Mouse (Mus musculus): Measurements from ENCODE around the gene Itga7. TPM values are rescaled to one million over a fixed set of nuclear protein-coding genes. Genes with fewer than 3 reads are reported as not detected.
"Not testable (repeated sequence)": the region's sequence is repeated elsewhere in the genome, so short reads cannot be mapped to it uniquely, and the experiment has no call there.

The Itga7 gene
- polyA plus RNA-seq, 1 experiment = 44.5 TPM

DNA sequence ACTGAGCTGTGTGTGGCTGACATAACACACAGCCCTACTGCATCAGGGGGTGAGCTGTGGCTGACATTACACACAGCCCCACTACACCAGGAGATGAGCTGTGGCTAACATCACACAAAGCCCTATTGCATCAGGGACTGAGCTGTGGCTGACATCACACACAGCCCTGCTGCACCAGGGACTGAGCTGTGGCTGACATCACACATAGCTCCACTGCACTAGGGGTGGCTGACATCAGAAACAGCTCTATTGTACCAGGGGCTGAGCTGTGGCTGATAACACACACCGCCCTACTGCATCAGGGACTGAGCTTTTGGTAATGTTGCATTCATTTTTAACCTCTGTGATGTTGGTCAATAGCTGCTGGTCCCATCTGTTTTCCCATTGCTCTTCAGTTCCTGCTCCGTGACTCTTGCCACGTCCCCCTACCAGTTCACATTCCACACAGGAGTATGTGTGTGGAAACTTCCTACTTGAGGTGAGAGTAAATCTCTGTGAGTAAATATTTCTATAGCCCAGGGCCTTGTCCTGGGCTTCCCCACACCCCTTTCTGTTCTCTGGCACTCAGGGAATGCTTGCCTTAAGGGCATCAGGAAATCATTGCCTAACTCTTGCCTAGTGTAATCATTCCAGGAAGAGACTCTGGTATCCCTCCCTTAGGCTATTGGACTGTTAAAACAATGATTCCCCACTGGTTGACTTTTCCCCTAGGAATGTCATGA, 47.2 kb downstream of the Itga7 start:
- no peak for DNase-seq (ENCODE audit: low spot score)

DNA sequence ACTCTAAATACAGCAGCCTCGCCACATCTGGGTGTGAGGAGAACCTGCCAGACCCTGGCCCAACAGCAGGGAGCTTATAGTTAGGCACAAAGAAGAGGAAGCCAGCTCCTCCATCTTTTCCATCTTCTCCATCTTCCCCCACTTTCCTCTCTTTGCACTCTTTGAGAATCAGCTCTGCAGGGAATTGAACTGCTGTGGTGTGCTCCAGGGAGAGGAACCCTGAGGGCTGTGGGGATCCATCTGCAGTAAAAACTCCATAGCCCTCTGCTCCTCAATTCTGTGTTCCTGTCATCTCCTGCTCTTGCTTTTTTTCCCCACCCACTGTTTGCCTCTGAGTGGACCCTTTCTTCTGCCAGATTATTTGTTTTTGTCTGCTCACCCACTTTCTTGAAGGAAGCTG, 55.5 kb downstream of the Itga7 start, which contains the start of gene Olfr9:
TSS of gene Olfr9 (plus strand) at position 301 of the 400 bp plus-strand sequence.
- DNase-seq (ENCODE audit: low spot score) = not testable (repeated sequence)

DNA sequence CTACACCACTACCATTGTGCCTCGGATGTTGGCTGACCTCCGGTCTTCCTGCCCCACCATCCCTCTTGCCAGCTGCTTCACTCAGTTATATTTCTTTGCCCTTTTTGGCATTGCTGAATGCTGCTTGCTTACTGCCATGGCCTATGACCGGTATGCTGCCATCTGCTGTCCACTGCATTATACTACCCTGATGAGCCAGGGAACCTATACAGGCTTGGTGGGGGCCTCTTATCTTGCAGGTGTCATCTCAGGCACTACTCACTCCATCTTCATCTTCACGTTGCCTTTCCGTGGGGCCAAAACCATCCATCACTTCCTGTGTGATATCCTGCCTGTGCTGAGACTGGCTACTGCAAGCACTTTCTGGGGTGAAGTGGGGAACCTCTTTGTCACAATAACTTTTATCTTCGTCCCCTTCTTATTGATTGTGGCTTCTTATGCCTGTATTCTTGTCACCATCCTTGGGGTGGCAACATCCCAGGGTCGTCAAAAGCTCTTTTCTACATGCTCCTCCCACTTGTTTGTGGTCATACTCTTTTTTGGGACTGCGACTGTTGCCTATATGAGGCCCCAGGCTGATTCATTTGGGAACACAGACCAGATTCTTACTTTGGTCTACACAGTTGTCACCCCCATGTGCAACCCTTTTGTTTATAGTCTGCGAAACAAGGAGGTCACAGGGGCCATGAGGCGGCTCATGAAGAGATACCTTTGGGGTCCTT, 56.7 kb downstream of the Itga7 start:
- not testable (repeated sequence) for DNase-seq (ENCODE audit: low spot score)

DNA sequence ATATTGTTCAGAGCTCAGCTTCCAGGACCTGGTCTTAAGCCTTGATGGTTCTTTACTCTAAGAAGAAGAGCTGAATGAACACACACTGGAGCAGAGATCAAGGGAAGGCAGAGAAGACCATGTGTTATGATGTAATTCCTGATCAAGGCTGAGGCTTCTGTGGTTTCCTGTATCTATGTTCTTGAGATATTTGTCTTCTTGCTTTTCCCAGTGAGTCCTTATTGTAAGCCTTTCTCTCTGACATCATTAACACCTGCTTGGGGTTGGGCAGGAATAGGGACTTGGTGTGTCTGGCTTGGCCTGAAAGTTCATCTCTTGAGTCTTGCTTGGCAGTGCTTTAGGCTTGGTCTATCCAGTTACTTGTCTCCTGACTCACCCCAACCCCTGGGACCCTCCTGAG, 57.4 kb downstream of the Itga7 start:
- no peak for DNase-seq (ENCODE audit: low spot score)

DNA sequence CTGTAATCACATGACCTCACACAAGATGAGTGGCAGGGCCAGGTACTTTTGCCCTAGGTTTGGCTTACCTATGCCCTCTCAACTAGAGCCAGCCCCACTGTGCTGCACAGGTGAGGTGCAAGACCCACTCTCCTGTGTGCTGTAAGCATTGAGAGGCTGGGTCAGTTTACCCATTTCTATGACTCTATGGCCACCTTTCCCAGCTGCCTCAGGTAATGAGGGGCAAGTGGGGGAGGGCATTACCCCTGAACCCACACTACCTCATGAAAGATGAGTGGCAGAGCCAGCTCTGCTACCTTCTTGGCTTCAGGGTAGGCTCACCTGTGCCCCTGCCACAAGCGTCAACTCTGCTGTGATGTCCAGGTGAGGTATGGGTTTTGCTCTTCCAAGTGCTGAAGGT, 62.2 kb downstream of the Itga7 start:
- no peak for DNase-seq (ENCODE audit: low spot score)

DNA sequence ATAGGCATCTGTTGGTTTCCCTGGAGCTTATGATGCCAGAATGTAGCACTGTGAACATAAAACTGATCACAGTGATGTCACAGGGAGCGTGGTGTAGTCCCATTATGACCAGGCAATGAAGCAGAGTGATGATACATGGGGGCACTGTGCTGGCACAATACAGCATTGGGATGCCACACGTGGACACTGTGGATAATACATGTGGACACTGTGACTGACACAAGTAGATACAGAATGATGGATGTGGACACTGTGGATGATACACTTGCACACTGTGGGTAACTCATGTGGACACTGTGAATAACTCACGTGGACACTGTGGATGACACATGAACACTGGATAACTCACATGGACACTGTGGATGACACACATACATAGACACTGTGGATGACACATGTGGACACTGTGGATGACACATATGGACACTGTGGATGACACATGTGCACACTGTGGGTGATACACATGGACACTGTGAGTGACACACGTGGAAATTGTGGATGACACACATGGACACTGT, 63.0 kb downstream of the Itga7 start:
- DNase-seq (ENCODE audit: low spot score) = no peak

DNA sequence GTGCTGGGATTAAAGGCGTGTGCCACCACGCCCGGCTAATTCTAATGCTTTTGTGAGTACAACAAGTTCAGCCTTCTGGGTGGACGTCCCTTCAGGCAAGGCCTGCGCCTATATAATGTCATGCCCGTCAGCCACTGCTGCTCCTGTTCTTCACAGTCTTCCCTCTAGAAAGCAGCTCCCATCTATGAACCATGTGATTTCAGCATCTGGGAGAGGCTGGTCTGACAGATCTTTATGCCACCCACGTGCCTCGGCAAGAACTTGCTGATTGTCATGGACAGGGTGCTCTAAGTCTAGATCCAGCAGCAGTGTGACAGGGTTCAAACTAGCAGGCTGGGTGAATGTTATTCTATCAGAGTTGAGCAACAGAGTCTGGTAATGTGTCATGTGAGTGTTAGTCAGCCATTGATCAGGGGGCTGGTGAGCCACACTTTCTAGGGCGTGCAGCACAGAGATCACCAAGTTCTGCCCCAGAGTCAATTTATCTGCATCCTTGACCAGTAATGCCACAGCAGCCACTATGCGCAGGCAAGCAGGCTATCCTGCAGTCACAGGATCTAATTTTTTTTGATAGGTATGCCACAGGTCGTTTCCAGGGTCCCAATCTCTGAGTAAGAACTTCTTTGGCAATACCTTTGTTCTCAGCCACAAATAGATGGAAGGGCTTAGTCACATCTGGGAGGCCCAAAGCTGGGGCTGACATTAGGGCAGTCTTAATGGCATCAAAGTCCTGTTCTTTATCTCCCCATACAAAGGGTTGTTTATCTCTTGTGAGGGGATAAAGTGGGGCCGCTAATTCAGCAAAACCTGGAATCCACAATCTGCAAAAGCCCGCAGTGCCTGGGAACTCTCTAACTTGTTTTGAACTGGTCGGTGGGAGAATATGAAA, 70.7 kb downstream of the Itga7 start:
- no peak for DNase-seq (ENCODE audit: low spot score)

Other genes starting within 250 kb of the Itga7 start
- 101 and 107 TPM in 2 replicates for gene Rab5b, start 237.6 kb upstream of the Itga7 start, polyA plus RNA-seq (2012; rRNA removed)
- gene Pmel, start 229.6 kb upstream of the Itga7 start, polyA plus RNA-seq (2012; rRNA removed) = 0.72 and 0.95 TPM in 2 replicates
- 23.6 and 32.4 TPM in 2 replicates for gene Cdk2, start 228.8 kb upstream of the Itga7 start, polyA plus RNA-seq (2012; rRNA removed)
- gene Dgka, start 189.0 kb upstream of the Itga7 start, polyA plus RNA-seq (2012; rRNA removed) = 65.5 and 71.0 TPM in 2 replicates
- gene Pym1, start 185.9 kb upstream of the Itga7 start, polyA plus RNA-seq (2012; rRNA removed) = 32.9 and 36.9 TPM in 2 replicates
- gene Mmp19, start 142.9 kb upstream of the Itga7 start, polyA plus RNA-seq (2012; rRNA removed) = 19.8 and 22.1 TPM in 2 replicates
- 19.0 and 31.0 TPM in 2 replicates for gene Dnajc14, start 129.8 kb upstream of the Itga7 start, polyA plus RNA-seq (2012; rRNA removed)
- 32.2 and 41.0 TPM in 2 replicates for gene Tmem198b, start 129.4 kb upstream of the Itga7 start, polyA plus RNA-seq (2012; rRNA removed)
- gene Sarnp, start 116.5 kb upstream of the Itga7 start, polyA plus RNA-seq (2012; rRNA removed) = 78.5 and 79.8 TPM in 2 replicates
- gene Ormdl2, start 112.2 kb upstream of the Itga7 start, polyA plus RNA-seq (2012; rRNA removed) = 50.2 and 65.7 TPM in 2 replicates
- gene Gdf11, start 42.1 kb upstream of the Itga7 start, polyA plus RNA-seq (2012; rRNA removed) = 1.7 and 2.3 TPM in 2 replicates
- gene Cd63, start 32.8 kb upstream of the Itga7 start, polyA plus RNA-seq (2012; rRNA removed) = 337 and 381 TPM in 2 replicates
- gene Rdh5, start 10.9 kb upstream of the Itga7 start, polyA plus RNA-seq (2012; rRNA removed) = 24.2 and 35.0 TPM in 2 replicates
- 286 and 328 TPM in 2 replicates for gene Bloc1s1, start 9.8 kb upstream of the Itga7 start, polyA plus RNA-seq (2012; rRNA removed)
- gene Mettl7b, start 27.2 kb downstream of the Itga7 start, polyA plus RNA-seq (2012; rRNA removed) = 0.65 and 1.1 TPM in 2 replicates
- gene Olfr9, start 55.6 kb downstream of the Itga7 start, polyA plus RNA-seq (2012; rRNA removed) = not detected in 2 replicates
- not detected in 2 replicates for gene Olfr763, start 77.0 kb downstream of the Itga7 start, polyA plus RNA-seq (2012; rRNA removed)
- gene Olfr764-ps1, start 106.1 kb downstream of the Itga7 start, polyA plus RNA-seq (2012; rRNA removed) = not detected in 2 replicates
- not detected in 2 replicates for gene Olfr765, start 116.2 kb downstream of the Itga7 start, polyA plus RNA-seq (2012; rRNA removed)
- not detected in 2 replicates for gene Olfr766-ps1, start 135.2 kb downstream of the Itga7 start, polyA plus RNA-seq (2012; rRNA removed)
- not detected in 2 replicates for gene Olfr767, start 149.1 kb downstream of the Itga7 start, polyA plus RNA-seq (2012; rRNA removed)
- not detected in 2 replicates for gene Olfr768, start 165.6 kb downstream of the Itga7 start, polyA plus RNA-seq (2012; rRNA removed)
- not detected in 2 replicates for gene Olfr769, start 184.0 kb downstream of the Itga7 start, polyA plus RNA-seq (2012; rRNA removed)
- not detected in 2 replicates for gene Olfr770, start 205.2 kb downstream of the Itga7 start, polyA plus RNA-seq (2012; rRNA removed)
- not detected in 2 replicates for gene Olfr771, start 230.9 kb downstream of the Itga7 start, polyA plus RNA-seq (2012; rRNA removed)
- not detected in 2 replicates for gene Olfr772, start 244.1 kb downstream of the Itga7 start, polyA plus RNA-seq (2012; rRNA removed)